Mouse (Mus musculus): ENCODE data around the gene Fam131a. TPM values are rescaled to one million over a fixed set of nuclear protein-coding genes. Genes with fewer than 3 reads are reported as not detected.

The Fam131a gene
- total and polyA plus RNA-seq, 3 experiments, result 0.67 to 1.3 (median 0.77) TPM

- no peak; the same call in 1 of the 2 replicates for TF ChIP-seq USF1 (IDR thresholded peaks at IDR 0.05; ENCODE audit: low read depth, low read length)
- no peak for TF ChIP-seq E2F4 (IDR thresholded peaks at IDR 0.05; ENCODE audit: insufficient replicate concordance, low read depth, low read length)
- no peak for TF ChIP-seq ZC3H11A (IDR thresholded peaks at IDR 0.05; ENCODE audit: low read depth, low read length)
- peak; percentile 72 for TF ChIP-seq NRF1 (IDR thresholded peaks at IDR 0.05; ENCODE audit: low read depth, low read length)
- no peak for TF ChIP-seq ZKSCAN1 (IDR thresholded peaks at IDR 0.05; ENCODE audit: borderline replicate concordance, low read depth, low read length)
- peak; percentile 7; the same call in 1 of the 2 replicates for TF ChIP-seq JUN (IDR thresholded peaks at IDR 0.05; ENCODE audit: insufficient read depth, low read depth, low read length)
- TF ChIP-seq RAD21 (IDR thresholded peaks at IDR 0.05; ENCODE audit: low read depth, low read length), result no peak
Measured at GRCm38 (mm10) chr16:20701729-20702521, 8.9 kb downstream of the Fam131a start (continued).

GRCm38 (mm10) chr16:20702522-20702893 is 9.5 kb downstream of the Fam131a start:
- DNase-seq (ENCODE audit: extremely low read depth), result peak; percentile 96
- H3K27me3 ChIP-seq (replicated peaks), result no peaks in the 10 kb centered on the region
- H3K9me3 ChIP-seq (replicated peaks; ENCODE audit: low read length), result no peaks in the 10 kb centered on the region
- H3K4me2 ChIP-seq (ENCODE audit: insufficient read depth, low read depth, poor library complexity, severe bottlenecking), result peak overlapping the region; percentile 83
- peak overlapping the region; percentile 55 for H3K9ac ChIP-seq (ENCODE audit: insufficient read depth, low read depth)
- no peaks in the 10 kb centered on the region for H3K79me2 ChIP-seq (replicated peaks; ENCODE audit: control insufficient read depth, extremely low read depth, insufficient read depth, poor library complexity, severe bottlenecking)
- H3K27ac ChIP-seq (ENCODE audit: insufficient read depth, low read depth), result peak overlapping the region; percentile 80
- TF ChIP-seq RAD21 (IDR thresholded peaks at IDR 0.05; ENCODE audit: low read depth, low read length), result peak; percentile 55
- no peak; the same call in 1 of the 2 replicates for TF ChIP-seq ETS1 (conservative IDR thresholded peaks at IDR 0.05; ENCODE audit: low read depth, low read length)
- TF ChIP-seq MAZ (IDR thresholded peaks at IDR 0.05; ENCODE audit: low read depth, low read length), result no peak; the same call in 1 of the 2 replicates
- TF ChIP-seq MAX (IDR thresholded peaks at IDR 0.05; ENCODE audit: low read length), result peak; percentile 85
- no peak for TF ChIP-seq EP300 (IDR thresholded peaks at IDR 0.05; ENCODE audit: low read length)
- TF ChIP-seq CTCF (conservative IDR thresholded peaks at IDR 0.05 in 1 of 2, IDR thresholded peaks at IDR 0.05 in 1 of 2; ENCODE audit: low read depth in 2 of 2, low read length in 2 of 2), result peak; percentile 57 to 88
- TF ChIP-seq MXI1 (IDR thresholded peaks at IDR 0.05; ENCODE audit: low read depth, low read length), result peak; percentile 43; the same call in 1 of the 2 replicates
- TF ChIP-seq ZMIZ1 (IDR thresholded peaks at IDR 0.05; ENCODE audit: low read depth, low read length), result no peak
- peak; percentile 67 for TF ChIP-seq BHLHE40 (IDR thresholded peaks at IDR 0.05; ENCODE audit: low read depth, low read length)
- peak; percentile 61 for TF ChIP-seq ELF1 (IDR thresholded peaks at IDR 0.05; ENCODE audit: low read depth, low read length)
- no peak for TF ChIP-seq MEF2A (IDR thresholded peaks at IDR 0.05; ENCODE audit: borderline replicate concordance, low read depth, low read length)
- no peak for TF ChIP-seq JUND (conservative IDR thresholded peaks at IDR 0.05; ENCODE audit: low read depth, low read length)
- TF ChIP-seq CHD2 (IDR thresholded peaks at IDR 0.05; ENCODE audit: low read length), result no peak
- TF ChIP-seq JUN (IDR thresholded peaks at IDR 0.05; ENCODE audit: insufficient read depth, low read depth, low read length), result no peak
- TF ChIP-seq POLR2AphosphoS2 (IDR thresholded peaks at IDR 0.05; ENCODE audit: low read depth, low read length), result no peak; the same call in 1 of the 2 replicates
- TF ChIP-seq POLR2A (IDR thresholded peaks at IDR 0.05; ENCODE audit: low read depth, low read length), result no peak
- peak; percentile 39; the same call in 1 of the 2 replicates for TF ChIP-seq TCF12 (IDR thresholded peaks at IDR 0.05; ENCODE audit: low read depth, low read length)
- TF ChIP-seq E2F4 (IDR thresholded peaks at IDR 0.05; ENCODE audit: insufficient replicate concordance, low read depth, low read length), result no peak
- peak; percentile 56 for TF ChIP-seq IRF4 (IDR thresholded peaks at IDR 0.05; ENCODE audit: low read depth, low read length)
- no peak; the same call in 1 of the 2 replicates for TF ChIP-seq HCFC1 (IDR thresholded peaks at IDR 0.05; ENCODE audit: low read depth, low read length)
- peak; percentile 47; the same call in 1 of the 2 replicates for TF ChIP-seq TBP (conservative IDR thresholded peaks at IDR 0.05; ENCODE audit: low read depth, low read length)
- TF ChIP-seq SMC3 (IDR thresholded peaks at IDR 0.05; ENCODE audit: low read depth, low read length), result peak; percentile 71
- peak; percentile 92 for TF ChIP-seq MYC (IDR thresholded peaks at IDR 0.05; ENCODE audit: low read depth, low read length)
- TF ChIP-seq PAX5 (IDR thresholded peaks at IDR 0.05; ENCODE audit: low read length), result no peak
- H3K4me3 ChIP-seq (replicated peaks in 1 of 3; ENCODE audit: low read depth in 2 of 3, low read length in 2 of 3, poor library complexity in 1 of 3), result peak overlapping the region in 2 of 3 experiments; percentile 8 to 45
- in situ Hi-C loops (cut with MboI; ENCODE audit: low pct_ligation_motif_present, low pct_unique_long_range_greater_than_20kb, low sequenced_read_pairs) (no loop called here), dilution Hi-C loops (cut with MboI; ENCODE audit: extremely low pct_ligation_motif_present, extremely low pct_unique_long_range_greater_than_20kb, low sequenced_read_pairs) (no loop called here)
- peaks cover 0 to 23% of the 10 kb centered on the region in 2 experiments for H3K36me3 ChIP-seq (replicated peaks in 1 of 2; ENCODE audit: control insufficient read depth in 1 of 2, insufficient read depth in 1 of 2, low read length in 1 of 2)
- peaks cover 13 to 58% of the 10 kb centered on the region in 2 experiments for H3K4me1 ChIP-seq (ENCODE audit: control insufficient read depth in 1 of 2, insufficient read depth in 2 of 2)
